Mouse (Mus musculus) heart, embryonic 15.5 days (tissue): ENCODE data around the gene Baz2b. TPM values are rescaled to one million over a fixed set of nuclear protein-coding genes. Genes with fewer than 3 reads are reported as not detected.
"Not testable (repeated sequence)": the region's sequence is repeated elsewhere in the genome, so short reads cannot be mapped to it uniquely, and the experiment has no call there.

ENCODE experiments used
- ATAC-seq: fragments of 200-750 bp; cut with Nextera tagmentation; replicated peaks from 2 replicates; pipeline ENCODE4 v1.8.0; 2017; ENCODE audit warnings: low read depth, moderate TSS enrichment; ENCODE audit not compliant: insufficient number of reproducible peaks, insufficient read depth, low FRiP score
- H3K27ac ChIP-seq: fragments of 300-500 bp; sonication (generic); 2 replicates; pipeline ENCODE4 v1.5.1; 2015; ENCODE audit warnings: mild to moderate bottlenecking, inconsistent platforms
- H3K27me3 ChIP-seq: fragments of 300-500 bp; sonication (generic); 2 replicates; pipeline ENCODE4 v1.6.1; 2015; ENCODE audit warnings: inconsistent platforms
- H3K36me3 ChIP-seq: fragments of 300-500 bp; sonication (generic); 2 replicates; pipeline ENCODE4 v1.6.1; 2015; ENCODE audit warnings: mild to moderate bottlenecking, inconsistent platforms
- H3K4me1 ChIP-seq: fragments of 300-500 bp; sonication (generic); replicated peaks from 2 replicates; pipeline ENCODE4 v1.6.1; 2015; ENCODE audit warnings: inconsistent platforms
- H3K4me2 ChIP-seq: fragments of 300-500 bp; sonication (generic); 2 replicates; pipeline ENCODE4 v1.6.1; 2015; ENCODE audit warnings: inconsistent platforms, mild to moderate bottlenecking, moderate library complexity
- H3K4me3 ChIP-seq: fragments of 300-500 bp; sonication (generic); 2 replicates; pipeline ENCODE4 v1.5.1; 2015; ENCODE audit warnings: mild to moderate bottlenecking, inconsistent platforms
- H3K9ac ChIP-seq: fragments of 300-500 bp; sonication (generic); 2 replicates; pipeline ENCODE4 v1.6.1; 2015; ENCODE audit warnings: mild to moderate bottlenecking, inconsistent platforms
- H3K9me3 ChIP-seq: fragments of 300-500 bp; sonication (generic); replicated peaks from 2 replicates; pipeline ENCODE4 v1.6.1; 2016; ENCODE audit warnings: inconsistent platforms
- WGBS: fragments of 180-500 bp; shearing (Covaris S2); methylation state at CpG from one replicate; pipeline ENCODE4 v1.1.7; 2015; ENCODE audit warnings: mixed read lengths; 5-methylcytosine and 5-hydroxymethylcytosine counted together
- polyA plus RNA-seq: library from polyadenylated mRNA; unstranded; fragments of >200 nt; fragmentation: Nextera tagmentation; extraction: Ambion mirVana; gene quantifications from 2 replicates; pipeline ENCODE4 v1.2.1, GENCODE M21; 2015

Gene Baz2b
- polyA plus RNA-seq, 1 experiment from 2014 or later: 42.3 TPM

DNA sequence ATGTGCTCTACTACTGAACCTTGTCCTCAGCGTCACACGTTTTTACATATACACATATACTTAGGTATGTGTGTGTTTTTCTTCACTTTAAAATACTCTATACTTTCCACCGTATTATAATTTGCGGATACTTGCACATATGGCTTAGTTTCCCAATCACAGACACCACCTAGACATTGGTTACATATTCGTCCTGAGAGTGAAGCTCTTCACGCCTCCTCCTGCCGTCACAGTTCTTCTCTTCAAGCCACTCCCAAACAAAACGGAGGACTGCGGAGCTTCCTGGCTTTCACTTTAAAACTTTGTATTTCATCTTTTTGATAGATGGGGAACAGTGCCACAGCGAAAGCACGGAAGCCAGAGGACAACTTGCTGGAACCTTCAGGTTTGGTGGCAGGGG, 44.0 kb downstream of the Baz2b start:
- Histone ChIP-seq H3K27ac (no peak overlapping the region), H3K4me1 (no peaks in the 10 kb centered on the region), H3K9ac (no peak overlapping the region), H3K9me3 (no peaks in the 10 kb centered on the region), H3K36me3 (no peaks in the 10 kb centered on the region), H3K4me3 (no peak overlapping the region), H3K4me2 (no peak overlapping the region), H3K27me3 (no peaks in the 10 kb centered on the region)
- WGBS: 92% methylated on average over 11 of the region's 11 CpGs
- no peak for ATAC-seq

DNA sequence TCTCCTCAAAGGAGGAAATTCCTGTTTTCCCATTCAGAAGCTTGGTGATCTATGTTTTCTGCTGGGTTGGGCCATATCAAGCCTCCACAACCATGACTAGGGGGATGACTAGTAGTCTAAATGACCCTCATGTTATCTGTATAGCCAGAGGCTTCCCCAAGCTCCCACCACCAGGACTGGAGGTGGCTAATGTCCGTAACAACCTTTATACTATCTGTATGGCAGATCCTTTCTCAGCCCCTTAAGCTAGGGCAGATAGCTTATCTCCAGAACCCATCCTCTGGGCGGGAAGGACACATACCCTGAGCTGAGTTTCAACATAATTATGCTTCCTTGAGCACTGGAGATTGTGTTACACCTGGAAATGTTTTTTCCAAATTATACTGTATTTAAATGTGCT, 45.9 kb downstream of the Baz2b start:
- Histone ChIP-seq H3K9ac (no peak overlapping the region), H3K4me3 (no peak overlapping the region), H3K27me3 (no peaks in the 10 kb centered on the region), H3K9me3 (no peaks in the 10 kb centered on the region), H3K4me2 (no peak overlapping the region), H3K4me1 (no peaks in the 10 kb centered on the region), H3K27ac (no peak overlapping the region), H3K36me3 (no peaks in the 10 kb centered on the region)
- ATAC-seq: no peak
- WGBS: 65% methylated on average over 2 of the region's 2 CpGs

DNA sequence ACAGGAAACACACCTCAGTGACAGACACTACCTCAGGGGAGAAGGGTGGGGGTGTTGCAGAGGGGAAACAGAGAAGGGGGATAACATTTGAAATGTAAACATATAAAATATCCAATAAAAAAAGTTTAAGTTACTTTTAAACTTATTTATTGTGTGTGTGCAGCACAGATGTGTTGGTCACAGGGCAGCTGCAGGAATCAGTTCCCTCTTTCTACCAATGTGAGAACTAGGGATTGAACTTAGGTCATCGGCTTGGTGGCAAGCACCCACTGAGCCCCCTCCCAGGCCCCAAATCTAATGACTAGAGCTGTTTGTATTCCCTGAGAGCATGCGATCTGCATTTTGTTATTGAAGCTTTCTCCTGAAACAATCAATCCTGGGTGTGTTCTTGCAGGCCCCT, 57.2 kb downstream of the Baz2b start:
- Histone ChIP-seq H3K27ac (no peak overlapping the region), H3K9ac (no peak overlapping the region), H3K4me2 (no peak overlapping the region), H3K36me3 (no peaks in the 10 kb centered on the region; the same call in 1 of the 2 replicates), H3K4me3 (no peak overlapping the region), H3K4me1 (no peaks in the 10 kb centered on the region), H3K27me3 (no peaks in the 10 kb centered on the region), H3K9me3 (no peaks in the 10 kb centered on the region)
- ATAC-seq: no peak
- WGBS: 87% methylated on average over 2 of the region's 2 CpGs

DNA sequence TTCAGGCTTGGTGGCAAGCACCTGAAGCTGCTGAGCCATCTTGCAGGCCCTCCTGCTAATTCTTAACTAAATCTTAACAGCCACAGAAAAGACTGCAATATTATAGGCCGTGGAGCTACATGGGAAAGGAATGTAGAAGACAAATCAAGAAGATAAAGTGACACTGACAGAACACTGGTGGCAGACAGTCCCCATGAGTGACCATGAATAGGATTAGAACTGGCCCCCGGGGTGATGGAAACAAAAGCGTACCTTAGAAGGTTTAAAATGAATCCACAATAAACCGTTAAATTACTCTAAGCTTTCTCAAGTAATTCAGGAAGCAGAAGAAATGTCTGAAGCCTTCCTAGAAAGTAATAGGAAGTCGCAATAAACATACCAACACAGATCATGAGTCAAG, 61.0 kb downstream of the Baz2b start:
- Histone ChIP-seq H3K36me3 (no peaks in the 10 kb centered on the region), H3K9me3 (no peaks in the 10 kb centered on the region), H3K27ac (no peak overlapping the region), H3K4me1 (peaks cover 8% of the 10 kb centered on the region), H3K4me2 (no peak overlapping the region), H3K27me3 (no peaks in the 10 kb centered on the region), H3K9ac (no peak overlapping the region), H3K4me3 (no peak overlapping the region)
- WGBS: 62% methylated on average over 5 of the region's 5 CpGs
- ATAC-seq: no peak

DNA sequence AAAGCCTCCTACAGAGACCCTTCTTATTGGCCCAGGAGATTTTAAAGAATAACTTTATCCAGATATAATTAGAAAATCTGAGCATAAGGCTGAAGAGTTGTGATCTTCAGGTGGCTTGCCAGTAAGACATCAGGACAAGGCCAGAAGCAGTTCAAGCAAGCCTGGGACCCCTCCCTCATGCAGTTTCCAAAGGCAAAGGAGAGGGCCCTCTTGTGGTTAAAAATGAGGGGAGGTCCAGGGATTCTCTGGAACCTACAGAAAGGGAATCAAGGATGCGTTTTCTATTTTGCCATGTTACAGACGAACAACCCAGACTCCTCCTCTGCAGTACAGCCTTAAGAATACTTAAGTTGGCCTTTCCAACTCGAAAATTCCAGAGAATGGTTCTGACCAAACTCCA, 62.2 kb downstream of the Baz2b start:
- Histone ChIP-seq H3K9ac (no peak overlapping the region), H3K4me2 (no peak overlapping the region), H3K36me3 (no peaks in the 10 kb centered on the region), H3K4me1 (peaks cover 8% of the 10 kb centered on the region), H3K27me3 (no peaks in the 10 kb centered on the region), H3K9me3 (no peaks in the 10 kb centered on the region), H3K4me3 (no peak overlapping the region), H3K27ac (no peak overlapping the region)
- WGBS: 64% methylated on average over 3 of the region's 3 CpGs
- ATAC-seq: no peak

DNA sequence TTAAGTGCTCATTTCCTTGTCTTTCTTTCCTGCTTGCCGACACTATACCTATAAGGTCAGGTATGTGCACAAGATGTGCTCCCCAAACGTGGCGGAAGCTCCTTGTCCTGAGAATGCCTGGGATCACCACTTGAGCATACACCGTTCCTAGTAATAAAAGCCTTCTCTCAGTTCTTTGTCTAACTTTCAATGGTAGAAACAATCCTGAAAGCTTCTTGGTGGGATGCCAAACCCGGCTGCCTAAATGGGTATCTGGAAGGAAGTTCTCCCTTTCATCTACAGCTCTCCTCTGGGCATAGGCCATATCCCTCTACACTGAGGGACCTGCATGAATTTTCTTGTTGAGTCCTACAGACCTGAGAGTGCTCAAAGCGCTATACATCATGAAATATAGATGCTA, 63.9 kb downstream of the Baz2b start:
- WGBS: 50% methylated on average over 6 of the region's 6 CpGs
- Histone ChIP-seq H3K36me3 (no peaks in the 10 kb centered on the region), H3K9ac (no peak overlapping the region), H3K4me3 (no peak overlapping the region), H3K27me3 (no peaks in the 10 kb centered on the region), H3K4me1 (peaks cover 8% of the 10 kb centered on the region), H3K4me2 (no peak overlapping the region), H3K27ac (no peak overlapping the region), H3K9me3 (no peaks in the 10 kb centered on the region)
- ATAC-seq: no peak

DNA sequence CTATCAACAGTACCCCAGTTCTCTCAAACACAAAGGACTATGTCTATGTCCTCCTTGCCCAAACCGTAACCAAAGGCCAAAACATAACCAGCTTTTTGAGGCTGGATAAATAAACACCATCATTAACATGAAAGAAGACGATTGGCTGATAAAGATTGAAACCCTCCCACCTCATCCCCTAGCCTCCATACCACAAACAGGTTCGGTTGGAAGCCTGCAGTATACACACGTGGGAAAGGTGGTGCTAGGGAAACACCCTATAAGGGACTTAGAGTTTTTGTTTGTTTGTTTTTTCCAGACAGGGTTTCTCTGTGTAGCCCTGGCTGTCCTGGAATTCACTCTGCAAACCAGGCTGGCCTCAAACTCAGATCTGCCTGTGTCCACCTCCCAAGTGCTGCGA, 66.3 kb downstream of the Baz2b start:
- Histone ChIP-seq H3K36me3 (no peaks in the 10 kb centered on the region), H3K9ac (no peak overlapping the region), H3K27me3 (no peaks in the 10 kb centered on the region), H3K4me3 (no peak overlapping the region), H3K27ac (no peak overlapping the region), H3K4me1 (peaks cover 11% of the 10 kb centered on the region), H3K9me3 (no peaks in the 10 kb centered on the region), H3K4me2 (no peak overlapping the region)
- 61% methylated on average over 5 of the region's 5 CpGs for WGBS
- no peak for ATAC-seq

DNA sequence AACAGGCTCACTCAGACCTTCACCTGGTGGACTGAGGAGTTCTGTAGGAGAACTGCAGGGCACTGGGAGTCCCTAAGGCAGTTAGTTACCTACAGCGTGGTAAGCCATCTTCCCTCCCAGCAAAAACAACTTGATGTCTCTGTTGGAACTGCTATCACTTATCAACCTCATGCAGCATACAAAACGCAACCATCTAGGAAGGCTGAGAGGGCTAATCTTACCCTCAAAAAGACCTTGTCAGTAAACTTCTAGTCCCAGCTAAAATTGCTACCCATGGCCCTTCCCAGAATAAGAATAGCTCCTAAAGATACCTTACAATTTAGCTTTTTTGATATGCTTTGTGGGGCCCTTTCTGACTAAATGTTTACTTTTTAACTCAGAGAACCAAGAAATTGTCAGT, 67.4 kb downstream of the Baz2b start:
- ATAC-seq: no peak
- Histone ChIP-seq H3K4me2 (no peak overlapping the region), H3K4me1 (peaks cover 11% of the 10 kb centered on the region), H3K9me3 (no peaks in the 10 kb centered on the region), H3K9ac (no peak overlapping the region), H3K27ac (no peak overlapping the region), H3K4me3 (no peak overlapping the region), H3K36me3 (no peaks in the 10 kb centered on the region), H3K27me3 (no peaks in the 10 kb centered on the region)
- WGBS: 50% methylated on average over 2 of the region's 2 CpGs

DNA sequence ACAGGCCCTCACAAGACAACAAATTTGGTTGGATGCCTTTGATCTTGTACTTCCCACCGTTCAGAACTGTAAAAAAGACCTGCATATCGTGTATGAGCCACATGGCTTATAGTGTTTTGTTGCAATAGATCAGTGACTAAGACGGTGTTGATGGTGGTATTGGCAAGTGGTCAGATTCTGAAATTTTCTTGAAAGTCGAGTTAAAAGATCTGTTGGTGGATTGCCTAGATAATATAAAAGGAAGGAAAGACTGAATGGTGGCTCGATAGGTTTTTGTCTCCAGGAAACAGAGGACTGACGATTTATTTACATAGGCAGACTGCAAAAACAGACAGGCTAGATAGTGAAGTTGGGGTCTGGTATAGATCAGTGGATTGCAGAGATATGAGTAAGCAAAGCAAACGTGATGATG, 70.9 kb downstream of the Baz2b start:
- ATAC-seq: peak; percentile 55; the same call in 1 of the 2 replicates
- Histone ChIP-seq H3K4me2 (no peak overlapping the region), H3K36me3 (no peaks in the 10 kb centered on the region), H3K4me1 (0 out of 2 replicates have a peak, but pooled peaks cover 3% of the 10 kb centered on the region), H3K27ac (peak overlapping the region; percentile 36; the same call in 1 of the 2 replicates), H3K27me3 (no peaks in the 10 kb centered on the region), H3K9ac (no peak overlapping the region), H3K9me3 (no peaks in the 10 kb centered on the region), H3K4me3 (no peak overlapping the region)
- WGBS: 33% methylated on average over 7 of the region's 7 CpGs

DNA sequence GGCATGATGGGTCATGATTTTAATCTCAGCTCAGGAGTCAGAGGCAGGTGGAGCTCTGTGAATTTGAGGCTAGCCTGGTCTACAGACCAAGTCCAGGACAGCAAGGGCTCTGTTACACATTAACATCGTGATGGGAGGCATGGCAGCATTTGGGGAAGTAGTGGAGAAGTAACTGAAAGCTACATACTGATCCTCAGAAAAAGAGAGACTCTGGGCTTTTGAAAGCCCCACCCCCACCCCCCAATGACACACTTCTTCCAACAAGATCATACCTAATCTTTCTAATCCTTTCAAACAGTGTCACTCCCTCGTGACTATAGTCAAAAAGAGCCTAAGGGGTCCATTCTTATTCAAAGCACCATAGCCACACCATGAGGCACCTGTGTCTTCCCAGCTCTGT, 73.8 kb downstream of the Baz2b start:
- 72% methylated on average over 2 of the region's 2 CpGs for WGBS
- no peak for ATAC-seq
- Histone ChIP-seq H3K4me3 (no peak overlapping the region), H3K27ac (no peak overlapping the region), H3K36me3 (no peaks in the 10 kb centered on the region), H3K4me1 (0 out of 2 replicates have a peak, but pooled peaks cover 7% of the 10 kb centered on the region), H3K4me2 (no peak overlapping the region), H3K9ac (no peak overlapping the region), H3K9me3 (no peaks in the 10 kb centered on the region), H3K27me3 (no peaks in the 10 kb centered on the region)

DNA sequence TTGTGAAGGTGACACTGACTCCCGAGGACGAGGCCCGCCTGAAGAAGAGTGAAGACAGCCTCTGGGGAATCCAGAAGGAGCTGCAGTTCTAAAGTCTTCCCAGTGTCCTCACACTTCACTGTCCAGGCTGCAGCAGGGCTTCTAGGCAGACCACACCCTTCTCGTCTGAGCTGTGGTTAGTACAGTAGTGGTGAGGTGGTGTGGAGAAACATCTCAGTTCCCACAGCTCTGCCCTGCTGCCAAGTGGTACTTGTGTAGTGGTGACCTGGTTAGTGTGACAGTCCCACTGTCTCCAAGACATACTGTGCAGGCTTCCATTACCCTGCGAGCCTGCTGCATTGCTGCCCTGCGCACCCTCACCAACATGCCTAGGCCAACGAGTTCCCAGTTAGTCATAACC, 74.7 kb downstream of the Baz2b start:
- H3K4me2 ChIP-seq, H3K36me3 ChIP-seq, H3K9ac ChIP-seq, H3K27me3 ChIP-seq, ATAC-seq, H3K9me3 ChIP-seq, H3K4me3 ChIP-seq, H3K27ac ChIP-seq, H3K4me1 ChIP-seq: not testable (repeated sequence)
- WGBS: 87% methylated on average over 7 of the region's 7 CpGs

DNA sequence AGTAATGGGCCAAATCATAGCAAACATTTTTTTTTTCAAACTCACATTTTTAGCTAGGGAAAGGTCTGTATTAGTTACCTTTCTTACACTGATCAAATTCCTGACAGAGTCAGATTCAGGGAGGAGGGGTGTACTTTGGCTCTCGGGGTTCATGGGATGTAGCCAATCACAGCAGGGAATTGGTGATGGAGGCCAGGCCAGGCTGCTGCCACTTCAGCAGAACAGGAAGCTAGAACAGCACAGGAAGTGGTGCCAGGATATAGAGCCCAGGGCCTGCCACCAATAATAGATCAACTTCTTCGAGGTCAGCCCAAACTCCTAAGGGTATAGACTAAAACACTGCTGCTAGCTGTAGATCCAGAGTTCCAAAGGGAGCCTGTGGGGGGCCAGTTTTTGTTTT, 76.6 kb downstream of the Baz2b start:
- Histone ChIP-seq H3K9ac (no peak overlapping the region), H3K27me3 (no peaks in the 10 kb centered on the region), H3K36me3 (no peaks in the 10 kb centered on the region), H3K27ac (no peak overlapping the region), H3K4me1 (0 out of 2 replicates have a peak, but pooled peaks cover 4% of the 10 kb centered on the region), H3K9me3 (no peaks in the 10 kb centered on the region), H3K4me2 (no peak overlapping the region), H3K4me3 (no peak overlapping the region)
- ATAC-seq: no peak
- 68% methylated on average over 2 of the region's 2 CpGs for WGBS
